Mouse (Mus musculus): ENCODE measurements around the gene Slc13a2. TPM values are rescaled to one million over a fixed set of nuclear protein-coding genes. Genes with fewer than 3 reads are reported as not detected.
A peak's percentile ranks its signal among the peaks of the same experiment; 100 is the strongest.

The Slc13a2 gene
- polyA plus RNA-seq, 1 experiment from 2014 or later = 1.1 TPM

GRCm38 (mm10) chr11:78430195-78430878 is 8.3 kb upstream of the Slc13a2 start:
- ATAC-seq (replicated peaks; ENCODE audit: low FRiP score) = no peak
- Histone ChIP-seq H3K36me3 (no peaks in the 10 kb centered on the region), H3K9ac (no peak overlapping the region), H3K9me3 (replicated peaks) (no peaks in the 10 kb centered on the region), H3K4me2 (no peak overlapping the region), H3K27ac (no peak overlapping the region), H3K4me1 (peaks cover 15% of the 10 kb centered on the region), H3K4me3 (replicated peaks) (no peak overlapping the region), H3K27me3 (no peaks in the 10 kb centered on the region)
- 41% methylated on average over 11 of the region's 11 CpGs for WGBS

GRCm38 (mm10) chr11:78428309-78428708 is 6.3 kb upstream of the Slc13a2 start:
- no peak overlapping the region for H3K27ac ChIP-seq
- no peak for ATAC-seq (replicated peaks; ENCODE audit: low FRiP score)
- H3K4me2 ChIP-seq = no peak overlapping the region
- WGBS = 87% methylated on average over 5 of the region's 5 CpGs
- H3K27me3 ChIP-seq = no peaks in the 10 kb centered on the region
- H3K4me3 ChIP-seq (replicated peaks) = no peak overlapping the region
- no peaks in the 10 kb centered on the region for H3K9me3 ChIP-seq (replicated peaks)
- H3K4me1 ChIP-seq = peaks cover 13% of the 10 kb centered on the region
- no peaks in the 10 kb centered on the region for H3K36me3 ChIP-seq
- no peak overlapping the region for H3K9ac ChIP-seq

- no peak overlapping the region for H3K9ac ChIP-seq
- H3K36me3 ChIP-seq = no peaks in the 10 kb centered on the region
- no peak for ATAC-seq (replicated peaks; ENCODE audit: low FRiP score)
- H3K9me3 ChIP-seq (replicated peaks) = no peaks in the 10 kb centered on the region
- H3K27ac ChIP-seq = no peak overlapping the region
- WGBS = 85% methylated on average over 6 of the region's 6 CpGs
- no peak overlapping the region for H3K4me2 ChIP-seq
- H3K4me3 ChIP-seq (replicated peaks) = no peak overlapping the region
- peaks cover 13% of the 10 kb centered on the region for H3K4me1 ChIP-seq
- H3K27me3 ChIP-seq = no peaks in the 10 kb centered on the region
Measured at GRCm38 (mm10) chr11:78427655-78428054, 5.6 kb upstream of the Slc13a2 start.

- Histone ChIP-seq H3K9me3 (replicated peaks) (no peaks in the 10 kb centered on the region), H3K4me1 (peaks cover 27% of the 10 kb centered on the region), H3K36me3 (no peaks in the 10 kb centered on the region), H3K4me3 (replicated peaks) (no peak overlapping the region), H3K27ac (no peak overlapping the region), H3K27me3 (peaks cover 12% of the 10 kb centered on the region), H3K4me2 (no peak overlapping the region), H3K9ac (no peak overlapping the region)
- 95% methylated on average over 1 of the region's 1 CpGs for WGBS
- ATAC-seq (replicated peaks; ENCODE audit: low FRiP score) = no peak
Measured at GRCm38 (mm10) chr11:78425572-78425971, 3.6 kb upstream of the Slc13a2 start.

- H3K4me1 ChIP-seq = peaks cover 30% of the 10 kb centered on the region
- no peak overlapping the region for H3K27ac ChIP-seq
- H3K27me3 ChIP-seq = peaks cover 15% of the 10 kb centered on the region
- no peak overlapping the region for H3K9ac ChIP-seq
- no peak for ATAC-seq (replicated peaks; ENCODE audit: low FRiP score)
- no peak overlapping the region for H3K4me2 ChIP-seq
- no peak overlapping the region for H3K4me3 ChIP-seq (replicated peaks)
- H3K9me3 ChIP-seq (replicated peaks) = no peaks in the 10 kb centered on the region
- no peaks in the 10 kb centered on the region for H3K36me3 ChIP-seq
- WGBS = 58% methylated on average over 2 of the region's 2 CpGs
Measured at GRCm38 (mm10) chr11:78424352-78424751, 2.3 kb upstream of the Slc13a2 start.

- Histone ChIP-seq H3K4me2 (no peak overlapping the region), H3K4me3 (replicated peaks) (no peak overlapping the region), H3K27me3 (peaks cover 15% of the 10 kb centered on the region), H3K9me3 (replicated peaks) (no peaks in the 10 kb centered on the region), H3K27ac (no peak overlapping the region; the same call in 1 of the 2 replicates), H3K36me3 (no peaks in the 10 kb centered on the region), H3K9ac (no peak overlapping the region), H3K4me1 (peaks cover 25% of the 10 kb centered on the region)
- 66% methylated on average over 13 of the region's 13 CpGs for WGBS
- no peak for ATAC-seq (replicated peaks; ENCODE audit: low FRiP score)
Measured at GRCm38 (mm10) chr11:78421201-78422009, 612 bp downstream of the Slc13a2 start.

GRCm38 (mm10) chr11:78420263-78420889 is 1.6 kb downstream of the Slc13a2 start:
- no peaks in the 10 kb centered on the region for H3K9me3 ChIP-seq (replicated peaks)
- H3K9ac ChIP-seq = no peak overlapping the region
- no peak overlapping the region for H3K4me2 ChIP-seq
- peaks cover 15% of the 10 kb centered on the region for H3K27me3 ChIP-seq
- H3K27ac ChIP-seq = no peak overlapping the region
- 40% methylated on average over 12 of the region's 12 CpGs for WGBS
- no peak overlapping the region for H3K4me3 ChIP-seq (replicated peaks)
- no peak for ATAC-seq (replicated peaks; ENCODE audit: low FRiP score)
- H3K36me3 ChIP-seq = no peaks in the 10 kb centered on the region
- peaks cover 25% of the 10 kb centered on the region for H3K4me1 ChIP-seq

- Histone ChIP-seq H3K27ac (no peak overlapping the region), H3K4me1 (peaks cover 18% of the 10 kb centered on the region), H3K9ac (no peak overlapping the region), H3K9me3 (replicated peaks) (no peaks in the 10 kb centered on the region), H3K27me3 (peaks cover 11% of the 10 kb centered on the region), H3K4me3 (replicated peaks) (no peak overlapping the region), H3K4me2 (no peak overlapping the region), H3K36me3 (no peaks in the 10 kb centered on the region)
- 0 out of 2 replicates have a peak, but pooled peaks have one; percentile 40 for ATAC-seq (replicated peaks; ENCODE audit: low FRiP score)
- 66% methylated on average over 6 of the region's 6 CpGs for WGBS
Measured at GRCm38 (mm10) chr11:78416854-78417253, 5.2 kb downstream of the Slc13a2 start.

- no peak for ATAC-seq (replicated peaks; ENCODE audit: low FRiP score)
- Histone ChIP-seq H3K4me1 (0 out of 2 replicates have a peak, but pooled peaks cover 3% of the 10 kb centered on the region), H3K9ac (no peak overlapping the region), H3K27me3 (no peaks in the 10 kb centered on the region), H3K9me3 (replicated peaks) (no peaks in the 10 kb centered on the region), H3K4me3 (replicated peaks) (no peak overlapping the region), H3K36me3 (no peaks in the 10 kb centered on the region), H3K27ac (no peak overlapping the region), H3K4me2 (no peak overlapping the region)
- 71% methylated on average over 6 of the region's 6 CpGs for WGBS
Measured at GRCm38 (mm10) chr11:78412861-78413260, 9.2 kb downstream of the Slc13a2 start.

GRCm38 (mm10) chr11:78412324-78412850 is 9.6 kb downstream of the Slc13a2 start:
- Histone ChIP-seq H3K4me1 (0 out of 2 replicates have a peak, but pooled peaks cover 3% of the 10 kb centered on the region), H3K27ac (no peak overlapping the region), H3K9ac (no peak overlapping the region), H3K4me3 (replicated peaks) (no peak overlapping the region), H3K36me3 (no peaks in the 10 kb centered on the region), H3K9me3 (replicated peaks) (no peaks in the 10 kb centered on the region), H3K4me2 (no peak overlapping the region), H3K27me3 (no peaks in the 10 kb centered on the region)
- 72% methylated on average over 6 of the region's 6 CpGs for WGBS
- ATAC-seq (replicated peaks; ENCODE audit: low FRiP score) = no peak

- Histone ChIP-seq H3K27me3 (no peaks in the 10 kb centered on the region), H3K4me3 (replicated peaks) (no peak overlapping the region), H3K27ac (no peak overlapping the region), H3K36me3 (no peaks in the 10 kb centered on the region), H3K4me2 (no peak overlapping the region), H3K4me1 (0 out of 2 replicates have a peak, but pooled peaks cover 3% of the 10 kb centered on the region), H3K9ac (no peak overlapping the region), H3K9me3 (replicated peaks) (no peaks in the 10 kb centered on the region)
- no peak for ATAC-seq (replicated peaks; ENCODE audit: low FRiP score)
- 86% methylated on average over 11 of the region's 11 CpGs for WGBS
Measured at GRCm38 (mm10) chr11:78411606-78412323, 10.3 kb downstream of the Slc13a2 start.

All from kidney, embryonic 15.5 days (tissue).